Mouse (Mus musculus) neural tube, embryonic 11.5 days (tissue): ENCODE measurements around the gene E130114P18Rik. TPM values are rescaled to one million over a fixed set of nuclear protein-coding genes. Genes with fewer than 3 reads are reported as not detected.

Source experiments
- ATAC-seq: fragments of 200-750 bp; cut with Nextera tagmentation; 2 replicates; pipeline ENCODE4 v1.8.0; 2017; ENCODE audit warnings: moderate number of reproducible peaks, mild to moderate bottlenecking, moderate TSS enrichment, moderate library complexity; ENCODE audit not compliant: insufficient read depth, low FRiP score, low TSS enrichment
- DNase-seq: peaks from one replicate; pipeline ENCODE4 v3.0.0-alpha.2; 2015; ENCODE audit warnings: low spot score
- H3K27ac ChIP-seq: fragments of 300-500 bp; sonication (generic); 2 replicates; pipeline ENCODE4 v1.5.1; 2014; ENCODE audit warnings: low read depth, mild to moderate bottlenecking, low read length
- H3K27me3 ChIP-seq: fragments of 300-500 bp; sonication (generic); 2 replicates; pipeline ENCODE4 v1.6.1; 2014; ENCODE audit warnings: mild to moderate bottlenecking, low read length, mixed read lengths; ENCODE audit not compliant: control insufficient read depth, insufficient read depth
- H3K36me3 ChIP-seq: fragments of 300-500 bp; sonication (generic); 2 replicates; pipeline ENCODE4 v1.6.1; 2014; ENCODE audit warnings: mild to moderate bottlenecking, low read length, moderate library complexity, mixed read lengths; ENCODE audit not compliant: control insufficient read depth, insufficient read depth
- H3K4me1 ChIP-seq: fragments of 300-500 bp; sonication (generic); 2 replicates; pipeline ENCODE4 v1.6.1; 2014; ENCODE audit warnings: low read length, mixed read lengths; ENCODE audit not compliant: control insufficient read depth, insufficient read depth
- H3K4me2 ChIP-seq: fragments of 300-500 bp; sonication (generic); 2 replicates; pipeline ENCODE4 v1.6.1; 2014; ENCODE audit warnings: low read depth, mild to moderate bottlenecking, moderate library complexity
- H3K4me3 ChIP-seq: fragments of 300-500 bp; sonication (generic); 2 replicates; pipeline ENCODE4 v1.5.1; 2014; ENCODE audit warnings: low read depth, low read length
- H3K9ac ChIP-seq: fragments of 300-500 bp; sonication (generic); 2 replicates; pipeline ENCODE4 v1.6.1; 2014; ENCODE audit warnings: mild to moderate bottlenecking, low read length
- H3K9me3 ChIP-seq: fragments of 300-500 bp; sonication (generic); 2 replicates; pipeline ENCODE4 v1.6.1; 2016; ENCODE audit warnings: low read length; ENCODE audit not compliant: control insufficient read depth
- WGBS: fragments of 180-500 bp; shearing (Covaris S2); extraction: QIAGEN DNeasy Blood & Tissue Kit; methylation state at CpG from one replicate; pipeline ENCODE4 v1.1.7; 2014; 5-methylcytosine and 5-hydroxymethylcytosine counted together
- polyA plus RNA-seq: library from polyadenylated mRNA; unstranded; fragments of >200 nt; fragmentation: Nextera tagmentation; extraction: Ambion mirVana; gene quantifications from 2 replicates; pipeline ENCODE4 v1.2.1, GENCODE M21; 2014

Gene E130114P18Rik
- polyA plus RNA-seq, 1 experiment from 2014 or later = 9.1 TPM

- Histone ChIP-seq H3K9me3 (no peaks in the 10 kb centered on the region), H3K27me3 (no peaks in the 10 kb centered on the region), H3K4me2 (no peak overlapping the region), H3K4me1 (no peaks in the 10 kb centered on the region; the same call in 1 of the 2 replicates), H3K27ac (no peak overlapping the region), H3K4me3 (no peak overlapping the region), H3K9ac (no peak overlapping the region), H3K36me3 (no peaks in the 10 kb centered on the region)
- no peak for DNase-seq
- ATAC-seq = no peak
- 65% methylated on average over 15 of the region's 15 CpGs for WGBS
Observed at GRCm38 (mm10) chr4:97618668-97619373, 159.1 kb downstream of the E130114P18Rik start.

GRCm38 (mm10) chr4:97615031-97615430 lies 162.8 kb downstream of the E130114P18Rik start:
- no peak overlapping the region for H3K27ac ChIP-seq
- no peak overlapping the region for H3K4me2 ChIP-seq
- H3K36me3 ChIP-seq = no peaks in the 10 kb centered on the region
- 82% methylated on average over 3 of the region's 3 CpGs for WGBS
- H3K9ac ChIP-seq = no peak overlapping the region
- H3K4me1 ChIP-seq = no peaks in the 10 kb centered on the region; the same call in 1 of the 2 replicates
- no peaks in the 10 kb centered on the region for H3K27me3 ChIP-seq
- no peak for ATAC-seq
- H3K9me3 ChIP-seq = no peaks in the 10 kb centered on the region
- no peak overlapping the region for H3K4me3 ChIP-seq
- DNase-seq = no peak

GRCm38 (mm10) chr4:97611251-97611847 lies 166.5 kb downstream of the E130114P18Rik start:
- WGBS = 86% methylated on average over 11 of the region's 11 CpGs
- DNase-seq = no peak

GRCm38 (mm10) chr4:97609831-97610727 lies 167.8 kb downstream of the E130114P18Rik start:
- 38% methylated on average over 10 of the region's 10 CpGs for WGBS
- Histone ChIP-seq H3K9ac (no peak overlapping the region), H3K4me2 (no peak overlapping the region), H3K4me3 (no peak overlapping the region), H3K9me3 (no peaks in the 10 kb centered on the region), H3K27me3 (no peaks in the 10 kb centered on the region), H3K4me1 (no peaks in the 10 kb centered on the region), H3K36me3 (no peaks in the 10 kb centered on the region), H3K27ac (no peak overlapping the region)
- DNase-seq (no peak), ATAC-seq (no peak)

More at GRCm38 (mm10) chr4:97611251-97611847, 166.5 kb downstream of the E130114P18Rik start:
- Histone ChIP-seq H3K9ac (no peak overlapping the region), H3K4me3 (no peak overlapping the region), H3K36me3 (no peaks in the 10 kb centered on the region), H3K27me3 (no peaks in the 10 kb centered on the region), H3K9me3 (no peaks in the 10 kb centered on the region), H3K4me2 (no peak overlapping the region), H3K4me1 (no peaks in the 10 kb centered on the region), H3K27ac (no peak overlapping the region)
- ATAC-seq = no peak

- H3K27ac ChIP-seq = no peak overlapping the region
Observed at GRCm38 (mm10) chr4:97609329-97609728, 168.5 kb downstream of the E130114P18Rik start.

GRCm38 (mm10) chr4:97608728-97609127 lies 169.2 kb downstream of the E130114P18Rik start:
- no peak for DNase-seq
- no peak for ATAC-seq
- WGBS = 60% methylated on average over 8 of the region's 8 CpGs
- Histone ChIP-seq H3K4me2 (no peak overlapping the region), H3K9ac (no peak overlapping the region), H3K27ac (no peak overlapping the region), H3K4me3 (no peak overlapping the region), H3K9me3 (no peaks in the 10 kb centered on the region), H3K36me3 (no peaks in the 10 kb centered on the region), H3K4me1 (no peaks in the 10 kb centered on the region), H3K27me3 (no peaks in the 10 kb centered on the region)

More at GRCm38 (mm10) chr4:97609329-97609728, 168.5 kb downstream of the E130114P18Rik start:
- Histone ChIP-seq H3K4me3 (no peak overlapping the region), H3K4me2 (no peak overlapping the region), H3K36me3 (no peaks in the 10 kb centered on the region), H3K9ac (no peak overlapping the region), H3K9me3 (no peaks in the 10 kb centered on the region), H3K4me1 (no peaks in the 10 kb centered on the region), H3K27me3 (no peaks in the 10 kb centered on the region)
- no peak for ATAC-seq
- DNase-seq = no peak
- 85% methylated on average over 4 of the region's 4 CpGs for WGBS

- ATAC-seq = no peak
- Histone ChIP-seq H3K4me1 (no peaks in the 10 kb centered on the region), H3K27ac (no peak overlapping the region), H3K27me3 (no peaks in the 10 kb centered on the region), H3K9me3 (no peaks in the 10 kb centered on the region), H3K4me2 (no peak overlapping the region), H3K36me3 (no peaks in the 10 kb centered on the region), H3K9ac (no peak overlapping the region), H3K4me3 (no peak overlapping the region)
- 69% methylated on average over 3 of the region's 3 CpGs for WGBS
- no peak for DNase-seq
Observed at GRCm38 (mm10) chr4:97608134-97608533, 169.7 kb downstream of the E130114P18Rik start.

GRCm38 (mm10) chr4:97607169-97607568 lies 170.7 kb downstream of the E130114P18Rik start:
- H3K36me3 ChIP-seq = no peaks in the 10 kb centered on the region
- no peak for DNase-seq
- no peak overlapping the region for H3K4me3 ChIP-seq
- H3K4me2 ChIP-seq = no peak overlapping the region
- ATAC-seq = no peak
- 79% methylated on average over 1 of the region's 1 CpGs for WGBS
- H3K27me3 ChIP-seq = no peaks in the 10 kb centered on the region
- no peak overlapping the region for H3K9ac ChIP-seq
- no peak overlapping the region for H3K27ac ChIP-seq
- H3K4me1 ChIP-seq = no peaks in the 10 kb centered on the region
- no peaks in the 10 kb centered on the region for H3K9me3 ChIP-seq
